Mouse (Mus musculus) intestine, embryonic 14.5 days (tissue): Measurements from ENCODE around the gene Rap1gap2. TPM values are rescaled to one million over a fixed set of nuclear protein-coding genes. Genes with fewer than 3 reads are reported as not detected.

Experiments used
- ATAC-seq: fragments of 200-750 bp; cut with Nextera tagmentation; replicated peaks from 2 replicates; pipeline ENCODE4 v1.8.0; 2017; ENCODE audit warnings: low read depth, moderate number of reproducible peaks, moderate TSS enrichment, moderate library complexity; ENCODE audit not compliant: low FRiP score, low TSS enrichment
- DNase-seq: peaks from one replicate; pipeline ENCODE4 v3.0.0-alpha.2; 2018; ENCODE audit warnings: low spot score
- H3K27ac ChIP-seq: fragments of 300-500 bp; sonication (generic); 2 replicates; pipeline ENCODE4 v1.5.1; 2014; ENCODE audit warnings: low read depth, mild to moderate bottlenecking, control low read depth
- H3K27me3 ChIP-seq: fragments of 300-500 bp; sonication (generic); replicated peaks from 2 replicates; pipeline ENCODE4 v1.6.1; 2014; ENCODE audit warnings: low read length, control low read depth; ENCODE audit not compliant: control insufficient read depth, insufficient read depth
- H3K36me3 ChIP-seq: fragments of 300-500 bp; sonication (generic); 2 replicates; pipeline ENCODE4 v1.6.1; 2014; ENCODE audit warnings: low read length, control low read depth; ENCODE audit not compliant: control insufficient read depth, insufficient read depth
- H3K4me1 ChIP-seq: fragments of 300-500 bp; sonication (generic); replicated peaks from 2 replicates; pipeline ENCODE4 v1.6.1; 2014; ENCODE audit warnings: low read length, control low read depth, mixed read lengths; ENCODE audit not compliant: control insufficient read depth, insufficient read depth
- H3K4me2 ChIP-seq: fragments of 300-500 bp; sonication (generic); 2 replicates; pipeline ENCODE4 v1.6.1; 2014; ENCODE audit warnings: low read length
- H3K4me3 ChIP-seq: fragments of 300-500 bp; sonication (generic); 2 replicates; pipeline ENCODE4 v1.5.1; 2014; ENCODE audit warnings: low read depth, low read length, control low read depth, mixed read lengths
- H3K9ac ChIP-seq: fragments of 300-500 bp; sonication (generic); 2 replicates; pipeline ENCODE4 v1.6.1; 2014; ENCODE audit warnings: mild to moderate bottlenecking, low read length
- H3K9me3 ChIP-seq: fragments of 300-500 bp; sonication (generic); 2 replicates; pipeline ENCODE4 v1.6.1; 2016; ENCODE audit warnings: low read length, control low read depth; ENCODE audit not compliant: control insufficient read depth
- WGBS: fragments of 180-500 bp; shearing (Covaris S2); extraction: QIAGEN DNeasy Blood & Tissue Kit; methylation state at CpG from one replicate; pipeline ENCODE4 v1.1.7; 2014; 5-methylcytosine and 5-hydroxymethylcytosine counted together
- polyA plus RNA-seq: library from polyadenylated mRNA; unstranded; fragments of >200 nt; fragmentation: Nextera tagmentation; extraction: Ambion mirVana; gene quantifications from 2 replicates; pipeline ENCODE4 v1.2.1, GENCODE M21; 2014

Rap1gap2 gene
- polyA plus RNA-seq, 1 experiment from 2014 or later: 11.6 TPM

DNA sequence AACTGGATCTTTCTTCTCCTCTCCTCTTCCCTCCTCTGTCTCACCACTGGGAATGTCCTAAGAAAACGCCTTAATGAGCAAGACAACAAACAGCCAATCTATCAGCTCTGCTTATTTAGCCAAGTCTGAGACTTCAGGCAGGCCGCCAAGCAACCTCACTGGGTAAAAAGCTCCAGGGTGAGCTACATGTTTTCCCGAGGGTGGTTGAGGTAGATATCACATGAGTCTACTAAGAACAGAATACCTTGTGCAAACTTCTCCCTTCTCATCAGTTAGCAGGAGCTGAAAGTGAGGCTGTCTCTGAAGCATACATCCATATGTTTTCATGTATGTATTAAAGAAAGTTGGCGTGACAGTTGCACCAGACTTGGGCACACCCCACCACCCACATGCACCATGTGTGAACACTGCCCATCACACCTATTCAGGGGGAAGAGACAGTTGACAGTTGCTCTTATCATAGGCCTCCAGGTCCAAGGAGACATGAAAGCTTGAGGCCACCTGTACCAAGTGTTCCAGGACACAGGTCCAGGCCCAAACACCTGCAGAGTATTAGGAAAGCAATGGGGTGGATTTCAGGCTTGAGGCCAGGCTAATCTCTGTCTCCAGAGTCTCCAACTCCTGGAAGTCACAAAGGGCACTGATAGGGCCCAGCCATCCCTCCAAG is 35.8 kb downstream of the Rap1gap2 start:
- no peak overlapping the region for H3K9ac ChIP-seq
- no peaks in the 10 kb centered on the region for H3K4me1 ChIP-seq
- H3K4me2 ChIP-seq: no peak overlapping the region
- DNase-seq (no peak), ATAC-seq (no peak)
- H3K4me3 ChIP-seq: no peak overlapping the region
- H3K27me3 ChIP-seq: no peaks in the 10 kb centered on the region
- no peaks in the 10 kb centered on the region for H3K36me3 ChIP-seq
- no peak overlapping the region for H3K27ac ChIP-seq
- WGBS: 73% methylated on average over 4 of the region's 4 CpGs
- H3K9me3 ChIP-seq: no peaks in the 10 kb centered on the region

DNA sequence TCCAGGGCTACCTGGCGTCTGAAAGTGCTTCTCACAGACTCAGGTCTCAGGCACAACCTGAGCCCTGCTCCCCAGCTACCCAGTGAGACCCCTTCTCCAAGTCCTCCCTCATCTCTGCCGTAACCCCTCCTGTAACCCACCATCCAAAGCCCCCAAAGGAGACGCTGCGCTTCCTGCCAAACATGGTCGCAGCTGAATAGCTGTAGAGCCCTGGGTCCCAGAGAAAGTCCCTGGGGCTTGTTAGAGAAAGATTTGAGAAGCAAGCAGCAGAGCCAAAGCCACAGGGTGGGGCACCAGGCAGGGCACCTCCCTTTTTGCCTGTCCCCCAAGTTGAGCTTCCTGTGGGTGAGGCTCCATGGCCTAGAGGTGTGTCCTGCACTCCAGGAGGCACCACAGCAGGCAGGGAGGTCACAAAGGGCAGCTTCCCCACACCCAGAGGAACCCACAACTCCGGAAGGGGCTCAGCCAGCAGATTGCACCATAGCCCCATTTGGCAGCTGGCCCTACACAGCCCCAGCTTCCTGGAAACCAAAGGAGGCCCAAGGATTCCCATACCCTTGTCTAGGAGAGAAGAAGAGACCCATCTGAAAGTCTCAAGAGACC is 38.2 kb downstream of the Rap1gap2 start:
- 65% methylated on average over 6 of the region's 6 CpGs for WGBS
- H3K4me3 ChIP-seq: no peak overlapping the region
- no peaks in the 10 kb centered on the region for H3K27me3 ChIP-seq
- no peak overlapping the region for H3K9ac ChIP-seq
- H3K4me1 ChIP-seq: no peaks in the 10 kb centered on the region
- no peak for ATAC-seq
- no peaks in the 10 kb centered on the region for H3K9me3 ChIP-seq
- H3K4me2 ChIP-seq: no peak overlapping the region
- no peaks in the 10 kb centered on the region for H3K36me3 ChIP-seq
- no peak overlapping the region for H3K27ac ChIP-seq
- DNase-seq: no peak

DNA sequence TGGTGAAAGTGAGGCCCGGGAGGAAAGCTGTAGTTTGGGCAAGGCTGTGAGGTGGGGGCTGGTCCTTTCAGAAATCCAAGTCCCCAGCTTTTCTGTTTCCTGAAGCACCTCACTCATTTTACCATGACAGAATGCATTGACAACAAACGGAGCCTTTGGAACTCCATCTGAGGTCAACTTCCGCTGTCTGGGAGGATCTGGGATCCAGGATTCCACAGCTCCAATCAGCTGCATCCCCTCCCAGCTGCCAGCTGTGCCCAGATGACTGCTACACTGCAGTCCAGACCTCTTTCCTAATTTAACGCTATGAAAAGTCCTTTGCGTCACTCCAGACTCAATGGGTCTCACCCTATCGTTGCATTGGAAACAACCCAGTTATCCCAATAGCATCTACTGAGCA is 41.0 kb downstream of the Rap1gap2 start:
- Histone ChIP-seq H3K4me3 (no peak overlapping the region), H3K4me2 (no peak overlapping the region), H3K9ac (no peak overlapping the region), H3K36me3 (no peaks in the 10 kb centered on the region), H3K27ac (no peak overlapping the region), H3K4me1 (no peaks in the 10 kb centered on the region), H3K27me3 (no peaks in the 10 kb centered on the region), H3K9me3 (no peaks in the 10 kb centered on the region)
- ATAC-seq (no peak), DNase-seq (no peak)
- WGBS: 80% methylated on average over 6 of the region's 6 CpGs

DNA sequence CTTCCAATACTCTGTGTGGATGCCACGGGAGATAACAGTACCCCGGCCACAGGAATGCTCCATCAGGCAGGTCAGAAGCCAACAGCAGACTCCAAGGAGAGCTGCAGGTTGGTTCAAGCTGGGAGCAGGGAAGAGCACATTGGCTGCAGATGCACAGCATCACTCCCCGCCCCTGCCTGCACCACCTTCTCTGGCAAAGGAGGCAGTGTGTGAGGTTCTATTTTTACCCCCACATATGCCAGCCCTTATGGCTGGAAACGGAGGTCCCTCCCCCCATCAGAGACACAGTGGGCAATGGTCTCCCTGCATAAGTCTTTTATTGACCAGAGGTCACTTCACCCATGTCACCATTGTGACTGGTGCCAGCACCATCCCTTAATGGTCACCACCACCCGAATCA is 42.3 kb downstream of the Rap1gap2 start:
- H3K27me3 ChIP-seq: no peaks in the 10 kb centered on the region
- no peaks in the 10 kb centered on the region for H3K36me3 ChIP-seq
- H3K9me3 ChIP-seq: no peaks in the 10 kb centered on the region
- H3K4me3 ChIP-seq: no peak overlapping the region
- ATAC-seq: no peak
- 81% methylated on average over 5 of the region's 5 CpGs for WGBS
- H3K27ac ChIP-seq: no peak overlapping the region
- no peak overlapping the region for H3K9ac ChIP-seq
- no peak overlapping the region for H3K4me2 ChIP-seq
- no peaks in the 10 kb centered on the region for H3K4me1 ChIP-seq
- DNase-seq: no peak

- H3K27ac ChIP-seq: no peak overlapping the region
- H3K4me1 ChIP-seq: no peaks in the 10 kb centered on the region
- H3K36me3 ChIP-seq: no peaks in the 10 kb centered on the region
- 63% methylated on average over 3 of the region's 3 CpGs for WGBS
- H3K9ac ChIP-seq: no peak overlapping the region
- ATAC-seq (no peak), DNase-seq (no peak)
- H3K27me3 ChIP-seq: no peaks in the 10 kb centered on the region
- H3K9me3 ChIP-seq: no peaks in the 10 kb centered on the region
- H3K4me3 ChIP-seq: no peak overlapping the region
- no peak overlapping the region for H3K4me2 ChIP-seq
Measured at GRCm38 (mm10) chr11:74568004-74568403, 42.7 kb downstream of the Rap1gap2 start.

DNA sequence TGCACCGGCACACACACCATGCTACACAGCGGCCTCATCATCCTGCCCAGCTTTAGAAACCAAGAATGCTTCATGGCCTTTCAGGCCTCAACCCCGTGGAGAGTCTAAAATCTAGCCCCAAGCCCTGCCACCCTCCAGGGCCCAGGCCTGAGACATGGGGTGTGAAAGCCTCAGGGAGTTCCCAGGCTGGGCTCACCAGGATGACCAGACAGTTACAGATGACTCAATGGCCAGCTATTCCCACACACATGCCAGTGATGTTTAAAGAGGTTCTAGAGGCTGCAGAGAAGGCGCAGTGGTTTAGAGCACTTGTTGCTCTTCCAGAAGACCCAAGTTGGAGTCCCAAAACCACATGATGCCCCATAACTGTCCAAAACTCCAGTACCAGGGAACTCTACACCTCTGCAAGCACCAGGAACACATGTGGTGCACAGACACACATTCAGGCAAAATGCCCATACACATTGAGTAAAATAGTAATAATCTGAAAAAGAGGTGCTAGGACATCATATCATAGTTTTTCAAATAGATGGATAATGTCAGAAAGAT is 44.3 kb downstream of the Rap1gap2 start:
- H3K9me3 ChIP-seq: no peaks in the 10 kb centered on the region
- H3K9ac ChIP-seq: no peak overlapping the region
- DNase-seq (no peak), ATAC-seq (no peak)
- no peak overlapping the region for H3K27ac ChIP-seq
- WGBS: 85% methylated on average over 4 of the region's 4 CpGs
- no peak overlapping the region for H3K4me2 ChIP-seq
- H3K4me1 ChIP-seq: no peaks in the 10 kb centered on the region
- no peaks in the 10 kb centered on the region for H3K36me3 ChIP-seq
- H3K4me3 ChIP-seq: no peak overlapping the region
- H3K27me3 ChIP-seq: no peaks in the 10 kb centered on the region

DNA sequence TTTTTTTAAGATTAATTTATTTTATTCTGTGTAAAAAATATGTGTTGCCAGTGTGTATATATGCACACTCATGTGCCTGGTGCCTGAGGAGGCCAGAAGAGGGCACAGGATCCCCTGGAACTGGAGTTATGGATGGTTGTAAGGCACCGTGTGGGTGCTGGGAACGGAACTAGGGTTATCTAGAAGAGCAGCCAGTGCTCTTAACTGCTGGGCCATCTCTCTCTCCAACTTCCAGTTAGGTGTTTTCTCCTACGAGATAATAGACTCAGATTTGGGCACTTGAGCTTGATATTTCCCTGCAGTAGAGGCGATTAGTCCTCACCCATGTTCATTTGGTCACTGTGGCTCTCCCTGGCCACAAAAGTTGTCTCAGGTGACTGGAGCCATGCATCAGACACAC is 49.3 kb downstream of the Rap1gap2 start:
- ATAC-seq (no peak), DNase-seq (no peak)
- Histone ChIP-seq H3K4me2 (no peak overlapping the region), H3K9me3 (no peaks in the 10 kb centered on the region), H3K4me1 (no peaks in the 10 kb centered on the region), H3K27me3 (no peaks in the 10 kb centered on the region), H3K9ac (no peak overlapping the region), H3K27ac (no peak overlapping the region), H3K36me3 (no peaks in the 10 kb centered on the region), H3K4me3 (no peak overlapping the region)
- WGBS: 92% methylated on average over 4 of the region's 4 CpGs

- no peaks in the 10 kb centered on the region for H3K36me3 ChIP-seq
- H3K9ac ChIP-seq: no peak overlapping the region
- DNase-seq (no peak), ATAC-seq (no peak)
- WGBS: 89% methylated on average over 9 of the region's 9 CpGs
- peaks cover 5% of the 10 kb centered on the region; the same call in 1 of the 2 replicates for H3K4me1 ChIP-seq
- no peak overlapping the region for H3K4me3 ChIP-seq
- no peak overlapping the region for H3K4me2 ChIP-seq
- no peak overlapping the region for H3K27ac ChIP-seq
- H3K27me3 ChIP-seq: no peaks in the 10 kb centered on the region
- no peaks in the 10 kb centered on the region for H3K9me3 ChIP-seq
Measured at GRCm38 (mm10) chr11:74560600-74561227, 50.0 kb downstream of the Rap1gap2 start.
